ENCODE assay signal across 25 mouse cellular contexts in genomic region chr5:108211512-108211911, GRCm38 (mm10). TPM values are rescaled to one million over a fixed set of nuclear protein-coding genes. Genes with fewer than 3 reads are reported as not detected.
DNase-seq lines count a peak whose midpoint lies in the region; ATAC-seq and TF ChIP-seq lines count a peak whose summit lies in the region.
"Had no signal": no experiment of that assay in that cellular context is flagged by ENCODE, and none has a peak within 500 bp of the region (broad histone marks: within the 10 kb centered on the region; RNA-seq: fewer than 3 reads in every experiment).

No protein-coding gene starts in this region.

- H3K4me2 ChIP-seq in intestine, embryonic 15.5 days (replicated peaks), result no peak overlapping the region
- H3K4me2 ChIP-seq in intestine, postnatal 0 days (replicated peaks; ENCODE audit: low read depth), result no peak overlapping the region
- H3K4me2 ChIP-seq in intestine, embryonic 16.5 days (ENCODE audit: low read depth, low read length), result no peak overlapping the region
- H3K4me2 ChIP-seq: embryonic facial prominence, embryonic 12.5 days; forebrain, embryonic 12.5 days had no signal

- no peak overlapping the region for H3K4me3 ChIP-seq in intestine, embryonic 15.5 days (replicated peaks)
- H3K4me3 ChIP-seq in intestine, postnatal 0 days (ENCODE audit: low read depth, low read length), result no peak overlapping the region
- no peak overlapping the region for H3K4me3 ChIP-seq in MEL (ENCODE audit: control insufficient read depth in 1 of 2, insufficient read depth in 1 of 2, low read depth in 2 of 2, low read length in 2 of 2)
- H3K4me3 ChIP-seq in intestine, embryonic 16.5 days (ENCODE audit: low read length), result no peak overlapping the region
- H3K4me3 ChIP-seq: embryonic facial prominence, embryonic 10.5 days; embryonic facial prominence, embryonic 12.5 days; forebrain, embryonic 10.5 days; forebrain, embryonic 12.5 days had no signal

- H3K9ac ChIP-seq in intestine, embryonic 15.5 days, result no peak overlapping the region
- H3K9ac ChIP-seq in intestine, postnatal 0 days (ENCODE audit: low read depth, low read length), result no peak overlapping the region
- H3K9ac ChIP-seq in MEL (ENCODE audit: control insufficient read depth, low read depth, low read length, poor library complexity, severe bottlenecking), result no peak overlapping the region
- no peak overlapping the region for H3K9ac ChIP-seq in intestine, embryonic 16.5 days (ENCODE audit: low read depth, low read length)
- H3K9ac ChIP-seq: embryonic facial prominence, embryonic 12.5 days; forebrain, embryonic 12.5 days had no signal

- TF ChIP-seq EP300 in MEL (IDR thresholded peaks at IDR 0.05; ENCODE audit: low read depth in 1 of 2, low read length in 2 of 2), result peak; percentile 36 to 58

- WGBS in intestine, embryonic 15.5 days, result 80% methylated on average over 4 of the region's 4 CpGs
- WGBS in intestine, postnatal 0 days, result 39% methylated on average over 4 of the region's 4 CpGs
- 70% methylated on average over 4 of the region's 4 CpGs for WGBS in intestine, embryonic 16.5 days

- H3K79me2 ChIP-seq in MEL (ENCODE audit: control insufficient read depth, insufficient read depth, low read length, poor library complexity), result no peaks in the 10 kb centered on the region

- no peaks in the 10 kb centered on the region for H3K27me3 ChIP-seq in intestine, embryonic 15.5 days (replicated peaks)
- H3K27me3 ChIP-seq in intestine, postnatal 0 days (replicated peaks; ENCODE audit: control insufficient read depth, insufficient read depth, low read length), result no peaks in the 10 kb centered on the region
- H3K27me3 ChIP-seq in MEL (ENCODE audit: control insufficient read depth in 1 of 2, insufficient read depth in 2 of 2, low read length in 2 of 2), result no peaks in the 10 kb centered on the region
- H3K27me3 ChIP-seq in intestine, embryonic 16.5 days (replicated peaks; ENCODE audit: control insufficient read depth, insufficient read depth, low read length), result no peaks in the 10 kb centered on the region
- H3K27me3 ChIP-seq: CH12.LX; embryonic facial prominence, embryonic 12.5 days; forebrain, embryonic 12.5 days; Patski had no signal

- no peak for TF ChIP-seq CTCF in intestine, postnatal 0 days (IDR thresholded peaks at IDR 0.05; ENCODE audit: low read depth)
- no peak for TF ChIP-seq CTCF in MEL (IDR thresholded peaks at IDR 0.05 in 2 of 3, conservative IDR thresholded peaks at IDR 0.05 in 1 of 3; ENCODE audit: control insufficient read depth in 1 of 3, insufficient read depth in 1 of 3, low read depth in 2 of 3, low read length in 3 of 3, poor library complexity in 1 of 3, severe bottlenecking in 1 of 3)

- DNase-seq in MEL (ENCODE audit: low read depth, low spot score), result peak; percentile 28
- DNase-seq in thymus, postnatal 36 days, result no peak
- DNase-seq: adrenal gland, adult 8-10 months; adrenal gland, postnatal 14 days; adrenal gland, postnatal 36 days; B cell, adult 2 months; cerebellum, adult 11-12 months; cerebellum, adult 2 months; cerebellum, adult 9-10 months; cerebellum, postnatal 10 days; cerebellum, postnatal 25 days had no signal

- no peak overlapping the region for H3K27ac ChIP-seq in intestine, embryonic 15.5 days
- H3K27ac ChIP-seq in intestine, postnatal 0 days (ENCODE audit: low read depth, low read length), result no peak overlapping the region
- peak overlapping the region; percentile 42; the same call in 1 of the 2 replicates for H3K27ac ChIP-seq in MEL (ENCODE audit: control insufficient read depth, low read depth, low read length)
- H3K27ac ChIP-seq in intestine, embryonic 16.5 days (ENCODE audit: low read length), result peak overlapping the region; percentile 41; the same call in 1 of the 2 replicates
- H3K27ac ChIP-seq: embryonic facial prominence, embryonic 10.5 days; embryonic facial prominence, embryonic 12.5 days; forebrain, embryonic 10.5 days; forebrain, embryonic 12.5 days had no signal

- no peaks in the 10 kb centered on the region for H3K4me1 ChIP-seq in intestine, embryonic 15.5 days (replicated peaks)
- H3K4me1 ChIP-seq in intestine, postnatal 0 days (replicated peaks; ENCODE audit: control insufficient read depth, insufficient read depth, low read length), result 0 out of 2 replicates have a peak, but pooled peaks cover 3% of the 10 kb centered on the region
- peaks cover 3 to 4% of the 10 kb centered on the region in 2 experiments; a peak in 3 of 4 replicates for H3K4me1 ChIP-seq in MEL (ENCODE audit: control insufficient read depth in 1 of 2, insufficient read depth in 2 of 2, low read length in 2 of 2)
- no peaks in the 10 kb centered on the region for H3K4me1 ChIP-seq in intestine, embryonic 16.5 days (ENCODE audit: control insufficient read depth, insufficient read depth, low read length)
- H3K4me1 ChIP-seq: embryonic facial prominence, embryonic 10.5 days; embryonic facial prominence, embryonic 12.5 days; forebrain, embryonic 10.5 days; forebrain, embryonic 12.5 days had no signal

- peak; percentile 73; the same call in 1 of the 2 replicates for ATAC-seq in intestine, embryonic 15.5 days
- no peak; the same call in 1 of the 2 replicates for ATAC-seq in intestine, postnatal 0 days
- ATAC-seq in intestine, embryonic 16.5 days, result peak; percentile 76
- ATAC-seq: activated CD4-positive, CD25-positive, alpha-beta regulatory T cell, adult 4 months; CD4-positive, CD25-positive, alpha-beta regulatory T cell, adult 4 months; forebrain, embryonic 14.5 days; forebrain, embryonic 16.5 days; Patski had no signal

- H3K36me3 ChIP-seq in intestine, embryonic 15.5 days, result no peaks in the 10 kb centered on the region
- no peaks in the 10 kb centered on the region for H3K36me3 ChIP-seq in intestine, postnatal 0 days (ENCODE audit: control insufficient read depth, insufficient read depth)
- peaks cover 0 to 10% of the 10 kb centered on the region in 2 experiments; a peak in 2 of 4 replicates for H3K36me3 ChIP-seq in MEL (ENCODE audit: control insufficient read depth in 1 of 2, insufficient read depth in 2 of 2, low read length in 2 of 2)
- H3K36me3 ChIP-seq in intestine, embryonic 16.5 days (ENCODE audit: control insufficient read depth, insufficient read depth, low read length), result no peaks in the 10 kb centered on the region
- H3K36me3 ChIP-seq: embryonic facial prominence, embryonic 10.5 days; embryonic facial prominence, embryonic 12.5 days; forebrain, embryonic 10.5 days; forebrain, embryonic 12.5 days; G1E had no signal

- no peak for TF ChIP-seq RAD21 in MEL (IDR thresholded peaks at IDR 0.05; ENCODE audit: low read depth, low read length)

- TF ChIP-seq POLR2A in MEL (IDR thresholded peaks at IDR 0.05; ENCODE audit: control insufficient read depth in 1 of 2, insufficient read depth in 1 of 2, low read depth in 1 of 2, low read length in 2 of 2, poor library complexity in 1 of 2), result no peak

- H3K9me3 ChIP-seq in intestine, embryonic 15.5 days, result no peaks in the 10 kb centered on the region
- no peaks in the 10 kb centered on the region for H3K9me3 ChIP-seq in intestine, postnatal 0 days (ENCODE audit: control insufficient read depth)
- no peaks in the 10 kb centered on the region for H3K9me3 ChIP-seq in MEL (replicated peaks; ENCODE audit: insufficient read depth, low read length)
- H3K9me3 ChIP-seq in intestine, embryonic 16.5 days (ENCODE audit: control insufficient read depth, low read length), result no peaks in the 10 kb centered on the region
- H3K9me3 ChIP-seq: embryonic facial prominence, embryonic 10.5 days; embryonic facial prominence, embryonic 12.5 days; forebrain, embryonic 10.5 days; forebrain, embryonic 12.5 days; G1E had no signal

TF ChIP-seq in MEL, 35 proteins besides CTCF, POLR2A, EP300 and RAD21:
- TF ChIP-seq TAL1 (IDR thresholded peaks at IDR 0.05; ENCODE audit: low read length) (no peak), GABPA (IDR thresholded peaks at IDR 0.05; ENCODE audit: low read depth, low read length) (no peak), MEF2A (IDR thresholded peaks at IDR 0.05; ENCODE audit: extremely low read depth, insufficient replicate concordance, low read depth, low read length, poor library complexity, severe bottlenecking) (no peak), ETS1 (IDR thresholded peaks at IDR 0.05; ENCODE audit: low read depth, low read length) (no peak), ZNF384 (IDR thresholded peaks at IDR 0.05; ENCODE audit: low read depth, low read length) (no peak), NELFE (IDR thresholded peaks at IDR 0.05; ENCODE audit: low read depth, low read length) (no peak), ZKSCAN1 (IDR thresholded peaks at IDR 0.05; ENCODE audit: low read depth, low read length) (no peak)
TF ChIP-seq in MEL: peak in this region for 0.

RNA-seq across cellular contexts. Expression of gene Dr1, which starts 57.2 kb away (rescaled TPM):
- polyA plus RNA-seq in intestine, embryonic 15.5 days (2015; fragmentation: Nextera tagmentation; extraction: Ambion mirVana), result 40.2 and 44.1 TPM in 2 replicates
- polyA plus RNA-seq in intestine, postnatal 0 days (2015; fragmentation: Nextera tagmentation; extraction: Ambion mirVana), result 29.8 and 31.8 TPM in 2 replicates
- total RNA-seq in MEL (2012; rRNA removed), result 32.5 and 36.3 TPM in 2 replicates
- polyA plus RNA-seq in MEL (2012; ENCODE audit: insufficient read depth in 1 of 2, insufficient read length in 2 of 2, low read depth in 1 of 2, low replicate concordance in 2 of 2, missing spikeins in 1 of 2), result 10 to 100 TPM in 1 of 2 experiments, not detected in 1; 47.2 TPM
- polyA plus RNA-seq in intestine, embryonic 16.5 days (2015; fragmentation: Nextera tagmentation; extraction: Ambion mirVana), result 38.6 and 39.3 TPM in 2 replicates

Comparison
In these comparisons a context has a peak if more than half of its experiments do, and no peak if none do; other contexts are left out.
1. H3K27ac ChIP-seq: peak in MEL (single experiment) and intestine, embryonic 16.5 days (single experiment); none in intestine, embryonic 15.5 days (single experiment) and intestine, postnatal 0 days (single experiment).